Mouse (Mus musculus) layer of hippocampus, adult 8-10 months (tissue): ENCODE results near the gene Hspb2. TPM values are rescaled to one million over a fixed set of nuclear protein-coding genes. Genes with fewer than 3 reads are reported as not detected.

Source experiments
- DNase-seq, 2 experiments: peaks; one replicate each; pipeline ENCODE4 v3.0.0; 2022; ENCODE audit warnings: low spot score in 2 of 2
- total RNA-seq, 4 experiments: library from RNA; stranded (reverse); gene quantifications; 2 replicates each; pipeline ENCODE4 v1.2.4; 2022

Gene Hspb2
- total RNA-seq, 4 experiments from 2014 or later, result 0.91 to 2.1 (median 1.5) TPM; not detected in 1

- DNase-seq, result no peak
Observed at GRCm38 (mm10) chr9:50751323-50751722, 831 bp downstream of the Hspb2 start, which contains the start of gene Cryab. Gene Cryab (plus strand): TSS chr9:50751325.

- no peak for DNase-seq
Observed at GRCm38 (mm10) chr9:50750706-50751105, 1.4 kb downstream of the Hspb2 start.

GRCm38 (mm10) chr9:50746214-50746677 is 5.9 kb downstream of the Hspb2 start, which contains the start of gene 2310030G06Rik:
Gene 2310030G06Rik (minus strand): TSS chr9:50746536.
- DNase-seq, result no peak

GRCm38 (mm10) chr9:50745806-50746205 is 6.3 kb downstream of the Hspb2 start:
- DNase-seq, result no peak

GRCm38 (mm10) chr9:50742744-50743143 is 9.4 kb downstream of the Hspb2 start:
- no peak for DNase-seq

GRCm38 (mm10) chr9:50742261-50742660 is 9.9 kb downstream of the Hspb2 start:
- no peak for DNase-seq

- no peak for DNase-seq
Observed at GRCm38 (mm10) chr9:50740867-50741784, 11.0 kb downstream of the Hspb2 start.

- DNase-seq, result peak; percentile 93 to 94
Observed at GRCm38 (mm10) chr9:50738914-50739870, 13.0 kb downstream of the Hspb2 start, which contains the start of gene Dixdc1. Gene Dixdc1 (minus strand): TSS chr9:50739517.

- DNase-seq, result peak in 1 of 2 experiments; percentile 63
Observed at GRCm38 (mm10) chr9:50734989-50735388, 17.2 kb downstream of the Hspb2 start.

- DNase-seq, result no peak
Observed at GRCm38 (mm10) chr9:50732560-50732959, 19.6 kb downstream of the Hspb2 start.

GRCm38 (mm10) chr9:50729600-50729999 is 22.6 kb downstream of the Hspb2 start:
- DNase-seq, result no peak

- peak; percentile 83 to 86 for DNase-seq
Observed at GRCm38 (mm10) chr9:50727925-50728651, 24.1 kb downstream of the Hspb2 start.

GRCm38 (mm10) chr9:50727171-50727924 is 24.8 kb downstream of the Hspb2 start:
- peak in 1 of 2 experiments; percentile 46 for DNase-seq

- DNase-seq, result no peak
Observed at GRCm38 (mm10) chr9:50725921-50726590, 26.1 kb downstream of the Hspb2 start.

- DNase-seq, result no peak
Observed at GRCm38 (mm10) chr9:50724661-50725330, 27.4 kb downstream of the Hspb2 start.

GRCm38 (mm10) chr9:50724147-50724546 is 28.0 kb downstream of the Hspb2 start:
- DNase-seq, result no peak

GRCm38 (mm10) chr9:50723406-50723805 is 28.7 kb downstream of the Hspb2 start:
- DNase-seq, result peak; percentile 71 to 81

GRCm38 (mm10) chr9:50722451-50722911 is 29.7 kb downstream of the Hspb2 start:
- no peak for DNase-seq

GRCm38 (mm10) chr9:50721061-50721460 is 31.1 kb downstream of the Hspb2 start:
- DNase-seq, result no peak
